Mouse (Mus musculus): Measurements from ENCODE around the gene Prkci.

- TF ChIP-seq MYOD1 (IDR thresholded peaks at IDR 0.05; ENCODE audit: control insufficient read depth in 1 of 3, insufficient read length in 2 of 3, low read depth in 2 of 3) (no peak), POLR2A (IDR thresholded peaks at IDR 0.05; ENCODE audit: insufficient read length, low read depth) (no peak), REST (IDR thresholded peaks at IDR 0.05; ENCODE audit: insufficient read depth, insufficient read length) (no peak), USF1 (IDR thresholded peaks at IDR 0.05; ENCODE audit: low read depth) (no peak), TCF12 (IDR thresholded peaks at IDR 0.05; ENCODE audit: insufficient read depth, poor library complexity, severe bottlenecking) (no peak), SRF (IDR thresholded peaks at IDR 0.05; ENCODE audit: control insufficient read depth, insufficient read length, low read depth) (no peak), E2F4 (IDR thresholded peaks at IDR 0.05; ENCODE audit: insufficient read depth) (no peak), MYOG (IDR thresholded peaks at IDR 0.05; ENCODE audit: control insufficient read depth in 1 of 3, insufficient read depth in 1 of 3, insufficient read length in 2 of 3, low read depth in 2 of 3) (no peak), MAX (IDR thresholded peaks at IDR 0.05; ENCODE audit: low read depth) (no peak)
These were observed 56.2 kb downstream of the Prkci start for GRCm38 (mm10) chr3:31051730-31052129.
